15 mouse cellular contexts compared by ENCODE assay signal in genomic region chr6:113799349-113799748, GRCm38 (mm10). TPM values are rescaled to one million over a fixed set of nuclear protein-coding genes. Genes with fewer than 3 reads are reported as not detected.
DNase-seq lines count a peak whose midpoint lies in the region; ATAC-seq and TF ChIP-seq lines count a peak whose summit lies in the region.
"Had no signal": no experiment of that assay in that cellular context is flagged by ENCODE, and none has a peak within 500 bp of the region (broad histone marks: within the 10 kb centered on the region; RNA-seq: fewer than 3 reads in every experiment).

No protein-coding gene starts in this region.

- no peak overlapping the region for H3K4me3 ChIP-seq in forebrain, postnatal 0 days (ENCODE audit: low read depth, low read length)
- no peak overlapping the region for H3K4me3 ChIP-seq in midbrain, embryonic 14.5 days (replicated peaks; ENCODE audit: low read depth, low read length)
- H3K4me3 ChIP-seq in liver, embryonic 12.5 days, result no peak overlapping the region

- peak; percentile 40 to 58 for DNase-seq in cerebellum, postnatal 14 days
- DNase-seq in cerebellum, postnatal 36 days, result no peak
- peak; percentile 9 for DNase-seq in Muller cell, postnatal 12 days (ENCODE audit: inconsistent ontology term)
- DNase-seq in forebrain, postnatal 0 days, result peak; percentile 31
- DNase-seq in midbrain, embryonic 14.5 days, result peak; percentile 38
- DNase-seq in cerebellum, adult 18-20 months, result no peak
- DNase-seq: cerebellum, adult 2 months; gastrocnemius, postnatal 10 days; kidney, adult 9 months; lung, postnatal 14 days; right cerebral cortex, postnatal 25 days; thymus, postnatal 14 days had no signal

- WGBS in forebrain, postnatal 0 days, result 25% methylated on average over 9 of the region's 9 CpGs
- 50% methylated on average over 9 of the region's 9 CpGs for WGBS in midbrain, embryonic 14.5 days
- WGBS in liver, embryonic 12.5 days (ENCODE audit: insufficient replicate concordance), result 75% methylated on average over 9 of the region's 9 CpGs

- TF ChIP-seq CTCF in forebrain, postnatal 0 days (IDR thresholded peaks at IDR 0.05; ENCODE audit: low read depth), result no peak

- H3K4me1 ChIP-seq in forebrain, postnatal 0 days (ENCODE audit: insufficient read depth), result peaks cover 11% of the 10 kb centered on the region; the same call in 1 of the 2 replicates
- H3K4me1 ChIP-seq in midbrain, embryonic 14.5 days (ENCODE audit: control insufficient read depth, insufficient read depth, low read length), result peaks cover 10% of the 10 kb centered on the region
- H3K4me1 ChIP-seq in liver, embryonic 12.5 days, result no peaks in the 10 kb centered on the region

- H3K27ac ChIP-seq in forebrain, postnatal 0 days (ENCODE audit: low read depth, low read length), result 0 out of 2 replicates have a peak overlapping the region, but pooled peaks have one; percentile 17
- H3K27ac ChIP-seq in midbrain, embryonic 14.5 days (replicated peaks; ENCODE audit: low read depth, low read length), result 0 out of 2 replicates have a peak overlapping the region, but pooled peaks have one; percentile 13
- no peak overlapping the region for H3K27ac ChIP-seq in liver, embryonic 12.5 days

- peak; percentile 4; the same call in 1 of the 2 replicates for ATAC-seq in forebrain, postnatal 0 days
- no peak for ATAC-seq in midbrain, embryonic 14.5 days (ENCODE audit: low FRiP score, low TSS enrichment)
- no peak for ATAC-seq in activated CD4-positive, CD25-positive, alpha-beta regulatory T cell, adult 4 months
- ATAC-seq in liver, embryonic 12.5 days, result no peak

- H3K4me2 ChIP-seq in forebrain, postnatal 0 days (ENCODE audit: low read depth), result no peak overlapping the region
- H3K4me2 ChIP-seq in midbrain, embryonic 14.5 days (ENCODE audit: low read length), result no peak overlapping the region
- H3K4me2 ChIP-seq in liver, embryonic 12.5 days, result no peak overlapping the region
- H3K4me2 ChIP-seq: liver, embryonic 11.5 days had no signal

- H3K9me3 ChIP-seq in forebrain, postnatal 0 days (ENCODE audit: low read length), result no peaks in the 10 kb centered on the region
- H3K9me3 ChIP-seq in midbrain, embryonic 14.5 days (ENCODE audit: control insufficient read depth, low read length), result no peaks in the 10 kb centered on the region
- no peaks in the 10 kb centered on the region for H3K9me3 ChIP-seq in liver, embryonic 12.5 days (replicated peaks)

- no peak overlapping the region for H3K9ac ChIP-seq in forebrain, postnatal 0 days
- no peak overlapping the region for H3K9ac ChIP-seq in midbrain, embryonic 14.5 days (replicated peaks; ENCODE audit: low read length)
- no peak overlapping the region for H3K9ac ChIP-seq in liver, embryonic 12.5 days

- peaks cover 38% of the 10 kb centered on the region for H3K36me3 ChIP-seq in forebrain, postnatal 0 days (ENCODE audit: insufficient read depth)
- H3K36me3 ChIP-seq in midbrain, embryonic 14.5 days (ENCODE audit: control insufficient read depth, insufficient read depth, low read length), result peaks cover 21% of the 10 kb centered on the region
- H3K36me3 ChIP-seq in liver, embryonic 12.5 days, result no peaks in the 10 kb centered on the region

- H3K27me3 ChIP-seq in forebrain, postnatal 0 days (ENCODE audit: insufficient read depth, low read length), result no peaks in the 10 kb centered on the region
- no peaks in the 10 kb centered on the region for H3K27me3 ChIP-seq in midbrain, embryonic 14.5 days (ENCODE audit: control insufficient read depth, insufficient read depth, low read length)
- H3K27me3 ChIP-seq in liver, embryonic 12.5 days (replicated peaks), result 0 out of 2 replicates have a peak, but pooled peaks cover 7% of the 10 kb centered on the region

RNA-seq across cellular contexts. Expression of gene Sec13, which starts 58.8 kb away (rescaled TPM):
- total RNA-seq in forebrain, postnatal 0 days (2014; rRNA removed), result 167 and 189 TPM in 2 replicates
- polyA plus RNA-seq in forebrain, postnatal 0 days (2015; fragmentation: Nextera tagmentation; extraction: Ambion mirVana), result 183 and 194 TPM in 2 replicates
- polyA plus RNA-seq in midbrain, embryonic 14.5 days (2014; fragmentation: Nextera tagmentation; extraction: Ambion mirVana), result 205 and 211 TPM in 2 replicates
- 100 to 1,000 TPM; 139 to 168 TPM for polyA plus RNA-seq in activated CD4-positive, CD25-positive, alpha-beta regulatory T cell, adult 4 months (2017; shearing (Covaris generic))
- polyA plus RNA-seq in liver, embryonic 12.5 days (2016; fragmentation: Nextera tagmentation; extraction: Ambion mirVana), result 155 and 159 TPM in 2 replicates

Comparison
In these comparisons a context has a peak if more than half of its experiments do, and no peak if none do; other contexts are left out.
1. DNase-seq: peak in cerebellum, postnatal 14 days (2 of 2), Muller cell, postnatal 12 days (single experiment), forebrain, postnatal 0 days (single experiment) and midbrain, embryonic 14.5 days (single experiment); none in cerebellum, postnatal 36 days (0 of 2) and cerebellum, adult 18-20 months (0 of 2).